Mouse (Mus musculus): ENCODE measurements around the gene Rora. TPM values are rescaled to one million over a fixed set of nuclear protein-coding genes. Genes with fewer than 3 reads are reported as not detected.

Rora gene
- 24.8 and 26.5 TPM in 2 replicates for polyA plus RNA-seq (2015; fragmentation: Nextera tagmentation; extraction: Ambion mirVana)

GRCm38 (mm10) chr9:68653211-68654038 lies at the start of gene Rora:
Rora (plus strand) TSS chr9:68653786.

GRCm38 (mm10) chr9:69397760-69398452 lies 744.3 kb downstream of the Rora start, which contains the start of gene Ice2:
Ice2 (plus strand) TSS chr9:69397906.

All from neural tube, postnatal 0 days (tissue).